Mouse (Mus musculus) gastrocnemius, postnatal 4 days (tissue): ENCODE measurements around the gene Eya2. TPM values are rescaled to one million over a fixed set of nuclear protein-coding genes. Genes with fewer than 3 reads are reported as not detected.
"Not testable (repeated sequence)": the region's sequence is repeated elsewhere in the genome, so short reads cannot be mapped to it uniquely, and the experiment has no call there.

Source experiments
- DNase-seq, 2 experiments: peaks; one replicate each; pipeline ENCODE4 v3.0.0; 2021 to 2022; ENCODE audit warnings: low spot score in 2 of 2, mixed read lengths in 2 of 2
- long read RNA-seq, 2 experiments: library from polyadenylated mRNA; stranded (forward); transcript quantifications; one replicate each; pipeline ENCODE4 v2.0.0; 2021
- total RNA-seq, 2 experiments: library from RNA; stranded (reverse); gene quantifications; 2 replicates each; pipeline ENCODE4 v1.2.3; 2021

Eya2 gene
- 10 to 100 TPM in 1 of 2 experiments, 1 to 10 TPM in 1; 6.0 to 15.0 TPM for total RNA-seq
- long read RNA-seq, experiment 1, transcript Eya2-202 (16 exons, 2,447 nt): major isoform, 7 of 15 reads
- long read RNA-seq, experiment 1, partial matches to known transcripts: 0 of 15 reads
- long read RNA-seq, experiment 1, other reads (novel, unspliced or antisense): 8 of 15 reads
- long read RNA-seq, experiment 2, transcript Eya2-202 (16 exons, 2,447 nt): major isoform, 5 of 14 reads
- long read RNA-seq, experiment 2, partial matches to known transcripts: 2 of 14 reads
- long read RNA-seq, experiment 2, other reads (novel, unspliced or antisense): 7 of 14 reads

GRCm38 (mm10) chr2:165594907-165595675, at the start of gene Eya2:
Eya2 (plus strand) TSS chr2:165595032.
- peak in 1 of 2 experiments; percentile 35 for DNase-seq

- no peak for DNase-seq
Observed at GRCm38 (mm10) chr2:165545687-165546086, 49.1 kb upstream of the Eya2 start.

GRCm38 (mm10) chr2:165546341-165546740, 48.5 kb upstream of the Eya2 start:
- no peak for DNase-seq

- peak in 1 of 2 experiments; percentile 73 for DNase-seq
Observed at GRCm38 (mm10) chr2:165547410-165547809, 47.4 kb upstream of the Eya2 start.

- no peak for DNase-seq
Observed at GRCm38 (mm10) chr2:165548627-165549026, 46.2 kb upstream of the Eya2 start.

- DNase-seq: not testable (repeated sequence)
Observed at GRCm38 (mm10) chr2:165550410-165550809, 44.4 kb upstream of the Eya2 start.

GRCm38 (mm10) chr2:165554066-165554465, 40.8 kb upstream of the Eya2 start:
- DNase-seq: no peak

- DNase-seq: no peak
Observed at GRCm38 (mm10) chr2:165557278-165557677, 37.6 kb upstream of the Eya2 start.

GRCm38 (mm10) chr2:165558916-165559315, 35.9 kb upstream of the Eya2 start:
- DNase-seq: no peak

- no peak for DNase-seq
Observed at GRCm38 (mm10) chr2:165559506-165560235, 35.2 kb upstream of the Eya2 start.

- no peak for DNase-seq
Observed at GRCm38 (mm10) chr2:165561861-165562260, 33.0 kb upstream of the Eya2 start.

GRCm38 (mm10) chr2:165563298-165564058, 31.4 kb upstream of the Eya2 start:
- peak; percentile 30 to 49 for DNase-seq

- DNase-seq: no peak
Observed at GRCm38 (mm10) chr2:165564101-165564500, 30.7 kb upstream of the Eya2 start.

- no peak for DNase-seq
Observed at GRCm38 (mm10) chr2:165564620-165565019, 30.2 kb upstream of the Eya2 start.

GRCm38 (mm10) chr2:165566898-165567297, 27.9 kb upstream of the Eya2 start:
- DNase-seq: no peak

- DNase-seq: no peak
Observed at GRCm38 (mm10) chr2:165567820-165568219, 27.0 kb upstream of the Eya2 start.

GRCm38 (mm10) chr2:165568911-165569310, 25.9 kb upstream of the Eya2 start:
- DNase-seq: no peak

GRCm38 (mm10) chr2:165571216-165571778, 23.5 kb upstream of the Eya2 start:
- DNase-seq: no peak

- no peak for DNase-seq
Observed at GRCm38 (mm10) chr2:165583044-165583443, 11.8 kb upstream of the Eya2 start.

GRCm38 (mm10) chr2:165583518-165583917, 11.3 kb upstream of the Eya2 start:
- no peak for DNase-seq

- DNase-seq: no peak
Observed at GRCm38 (mm10) chr2:165584563-165584962, 10.3 kb upstream of the Eya2 start.
